Mouse (Mus musculus) heart, adult 2 months (tissue): ENCODE measurements at regions not wholly inside any gene's neighbourhood (a gene's known extent, or its start where the extent isn't known, plus 50 kb on each side); places are given as distances from the start of the nearest gene placed in this dataset.

Experiments used
- DNase-seq, 2 experiments: peaks; one replicate each; pipeline ENCODE4 v3.0.0; 2021
- H3K27ac ChIP-seq: fragments of 200-600 bp; 2 replicates; pipeline ENCODE4 v1.8.1; 2022
- H3K27me3 ChIP-seq: fragments of 200-500 bp; 2 replicates; pipeline ENCODE4 v1.6.1; 2012; ENCODE audit warnings: mild to moderate bottlenecking, low read length, inconsistent platforms, mixed read lengths; ENCODE audit not compliant: control insufficient read depth, insufficient read depth
- H3K36me3 ChIP-seq: fragments of 200-500 bp; 2 replicates; pipeline ENCODE4 v1.6.1; 2012; ENCODE audit warnings: low read length, inconsistent platforms; ENCODE audit not compliant: control insufficient read depth, insufficient read depth
- H3K4me1 ChIP-seq: fragments of 200-500 bp; 2 replicates; pipeline ENCODE4 v1.6.1; 2011; ENCODE audit warnings: low read length; ENCODE audit not compliant: control insufficient read depth, insufficient read depth
- H3K4me3 ChIP-seq: fragments of 200-600 bp; 2 replicates; pipeline ENCODE4 v1.8.1; 2022
- H3K79me2 ChIP-seq: fragments of 200-500 bp; replicated peaks from 2 replicates; pipeline ENCODE4 v1.6.1; 2012; ENCODE audit warnings: mild to moderate bottlenecking, inconsistent platforms, low read length, moderate library complexity, mixed read lengths; ENCODE audit not compliant: control insufficient read depth, insufficient read depth
- H3K9ac ChIP-seq: fragments of 200-500 bp; 2 replicates; pipeline ENCODE4 v1.6.1; 2012; ENCODE audit warnings: low read depth, mild to moderate bottlenecking, control low read depth, inconsistent platforms, low read length, mixed read lengths
- CTCF ChIP-seq: fragments of 200-600 bp; IDR thresholded peaks from 2 replicates; pipeline ENCODE4 v1.8.1; 2022; ENCODE audit warnings: antibody characterized with exemption, mild to moderate bottlenecking, moderate library complexity
- EP300 ChIP-seq: fragments of 200-500 bp; IDR thresholded peaks from 2 replicates; pipeline ENCODE4 v1.6.1; 2011; ENCODE audit warnings: low read depth, low read length, control low read depth; ENCODE audit not compliant: insufficient read depth
- POLR2A ChIP-seq: fragments of 200-500 bp; IDR thresholded peaks from 2 replicates; pipeline ENCODE4 v1.6.1; 2011; ENCODE audit warnings: mild to moderate bottlenecking, low read depth, low read length, control low read depth; ENCODE audit not compliant: insufficient read depth
- WGBS: fragments of 180-500 bp; shearing (Covaris S2); methylation state at CpG from one replicate; pipeline ENCODE4 v1.1.7; 2018; 5-methylcytosine and 5-hydroxymethylcytosine counted together
- intact Hi-C: fragments of 180-260 bp; cut with DNase I; formaldehyde crosslinking; loops from one replicate; pipeline ENCODE4 v1.15.1; 2025

- H3K4me3 ChIP-seq: no peak overlapping the region
- no peak for DNase-seq
- H3K9ac ChIP-seq: no peak overlapping the region
- TF ChIP-seq POLR2A: no peak
- no peak for TF ChIP-seq CTCF
- TF ChIP-seq EP300: no peak
- H3K4me1 ChIP-seq: no peaks in the 10 kb centered on the region
- WGBS: 47% methylated on average over 15 of the region's 15 CpGs
- intact Hi-C loops: no loop called here
- H3K27me3 ChIP-seq: no peaks in the 10 kb centered on the region
- H3K27ac ChIP-seq: no peak overlapping the region
- no peaks in the 10 kb centered on the region for H3K36me3 ChIP-seq
- no peaks in the 10 kb centered on the region for H3K79me2 ChIP-seq
These were observed 61.6 kb upstream of the 4932438H23Rik start for GRCm38 (mm10) chr16:91156506-91156905.

DNA sequence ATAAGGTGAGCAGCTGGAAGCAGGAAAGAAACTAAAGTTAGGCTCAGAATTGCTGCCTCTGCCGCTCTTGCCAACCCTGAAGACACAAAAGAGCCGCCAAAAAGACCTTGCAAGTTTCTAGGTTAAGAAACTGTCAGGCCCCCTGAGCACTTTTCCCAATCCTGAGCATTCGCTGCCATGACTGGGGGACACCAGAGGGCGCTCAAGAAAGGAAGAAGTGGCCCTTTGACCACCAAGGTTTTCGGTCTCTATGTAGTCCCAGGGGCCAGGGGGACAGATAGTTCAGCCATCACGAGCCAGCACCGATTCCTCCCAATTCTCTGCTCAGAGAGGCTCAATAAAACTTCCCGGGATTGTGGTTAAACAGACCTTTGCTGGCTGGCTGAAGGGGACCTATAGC, 64.6 kb upstream of the Olig2 start:
- Histone ChIP-seq H3K79me2 (no peaks in the 10 kb centered on the region), H3K27me3 (no peaks in the 10 kb centered on the region), H3K9ac (no peak overlapping the region), H3K27ac (no peak overlapping the region), H3K4me3 (no peak overlapping the region), H3K36me3 (no peaks in the 10 kb centered on the region), H3K4me1 (no peaks in the 10 kb centered on the region)
- WGBS: 14% methylated on average over 8 of the region's 8 CpGs
- TF ChIP-seq CTCF (peak; percentile 65), EP300 (no peak)
- DNase-seq: peak in 1 of 2 experiments; percentile 40
- intact Hi-C loops: loop anchor here (1.0 kb wide), 2 partner anchors 154 to 192 kb away; no protein-coding TSS in a partner anchor

- 72% methylated on average over 6 of the region's 6 CpGs for WGBS
- no peaks in the 10 kb centered on the region for H3K36me3 ChIP-seq
- H3K27ac ChIP-seq: no peak overlapping the region
- H3K27me3 ChIP-seq: no peaks in the 10 kb centered on the region
- intact Hi-C loops: no loop called here
- H3K9ac ChIP-seq: no peak overlapping the region
- H3K4me1 ChIP-seq: no peaks in the 10 kb centered on the region
- no peak for DNase-seq
- no peak for TF ChIP-seq POLR2A
- no peak for TF ChIP-seq EP300
- no peak for TF ChIP-seq CTCF
- no peaks in the 10 kb centered on the region for H3K79me2 ChIP-seq
- H3K4me3 ChIP-seq: no peak overlapping the region
These were observed 63.6 kb upstream of the Olig2 start for GRCm38 (mm10) chr16:91161616-91162015.

- no peaks in the 10 kb centered on the region for H3K36me3 ChIP-seq
- intact Hi-C loops: no loop called here
- no peak for TF ChIP-seq POLR2A
- no peak overlapping the region for H3K27ac ChIP-seq
- H3K79me2 ChIP-seq: no peaks in the 10 kb centered on the region
- WGBS: 82% methylated on average over 6 of the region's 6 CpGs
- DNase-seq: no peak
- H3K9ac ChIP-seq: no peak overlapping the region
- H3K27me3 ChIP-seq: no peaks in the 10 kb centered on the region
- no peak overlapping the region for H3K4me3 ChIP-seq
- no peaks in the 10 kb centered on the region for H3K4me1 ChIP-seq
These were observed 62.9 kb upstream of the Olig2 start for GRCm38 (mm10) chr16:91162381-91162780.

DNA sequence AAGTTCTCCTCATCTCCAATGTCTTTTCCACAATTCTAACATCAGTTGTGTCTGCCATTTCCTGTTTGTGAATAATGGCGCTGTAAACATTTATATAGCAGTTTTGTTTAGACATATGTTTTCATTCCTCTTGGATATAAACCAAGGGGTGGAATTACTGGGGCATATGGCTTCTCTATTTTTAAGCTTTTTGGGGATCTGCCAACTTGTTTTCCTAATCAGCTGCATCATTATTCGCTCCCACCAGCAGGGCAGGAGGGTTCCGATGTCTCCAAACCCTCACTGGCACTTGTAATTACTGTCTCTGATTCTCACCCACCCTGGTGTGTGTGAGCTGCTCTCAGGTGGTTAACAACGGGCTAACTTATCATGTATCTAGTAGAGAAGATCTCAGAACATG, 59.4 kb upstream of the Olig2 start:
- no peaks in the 10 kb centered on the region for H3K36me3 ChIP-seq
- WGBS: 69% methylated on average over 4 of the region's 4 CpGs
- TF ChIP-seq EP300 (no peak), CTCF (no peak), POLR2A (no peak)
- no peak overlapping the region for H3K9ac ChIP-seq
- no peaks in the 10 kb centered on the region for H3K79me2 ChIP-seq
- H3K4me3 ChIP-seq: no peak overlapping the region
- H3K27ac ChIP-seq: no peak overlapping the region
- H3K27me3 ChIP-seq: no peaks in the 10 kb centered on the region
- intact Hi-C loops: loop anchor here (5.0 kb wide), 1 partner anchor 84 kb away; no protein-coding TSS in a partner anchor
- DNase-seq: no peak
- no peaks in the 10 kb centered on the region for H3K4me1 ChIP-seq

DNA sequence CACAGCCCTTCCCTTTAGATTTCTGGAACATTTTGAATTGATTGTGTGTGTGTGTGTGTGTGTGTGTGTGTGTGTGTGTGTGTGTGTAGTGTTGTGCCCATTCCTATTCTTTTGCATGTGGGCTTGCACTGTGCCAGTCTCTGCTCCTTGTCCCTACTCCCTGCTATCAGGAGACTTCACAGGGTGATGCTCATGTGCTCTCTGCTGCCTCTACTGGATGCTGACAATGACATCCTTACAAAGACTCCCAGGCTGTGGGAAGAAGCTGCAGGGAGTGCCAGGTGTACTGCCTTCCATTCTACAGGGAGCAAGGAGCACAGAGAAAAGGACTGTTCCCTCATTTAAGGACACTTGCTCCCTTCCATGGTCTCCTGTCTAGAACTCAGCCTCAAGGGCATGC, 58.4 kb upstream of the Olig2 start:
- TF ChIP-seq CTCF: peak; percentile 57
- no peak for TF ChIP-seq POLR2A
- no peak for TF ChIP-seq EP300
- no peak for DNase-seq
- Histone ChIP-seq H3K36me3 (no peaks in the 10 kb centered on the region), H3K4me3 (no peak overlapping the region), H3K27ac (no peak overlapping the region), H3K27me3 (no peaks in the 10 kb centered on the region), H3K79me2 (no peaks in the 10 kb centered on the region), H3K4me1 (no peaks in the 10 kb centered on the region), H3K9ac (no peak overlapping the region)
- intact Hi-C loops: loop anchor here (5.0 kb wide), 1 partner anchor 85 kb away; no protein-coding TSS in a partner anchor

DNA sequence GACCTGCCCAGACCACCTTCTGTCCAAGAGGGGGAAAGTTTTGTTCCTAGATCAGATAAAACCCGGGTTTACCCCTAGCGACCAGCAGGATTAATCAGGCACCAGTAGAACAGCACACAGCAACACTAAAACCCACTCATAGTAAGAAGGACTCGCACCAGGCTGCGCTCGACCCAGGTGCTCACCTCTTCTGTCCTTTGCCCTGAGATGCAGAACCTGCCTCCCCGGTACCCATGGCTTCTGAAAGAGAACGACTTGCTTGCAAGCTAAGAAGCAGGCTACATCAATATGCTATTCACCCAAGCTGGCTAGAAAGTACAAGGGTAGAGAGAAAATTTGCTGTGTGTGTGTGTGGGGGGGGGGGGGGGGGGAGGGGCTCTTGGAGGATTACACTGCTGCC, 56.9 kb upstream of the Olig2 start:
- no peaks in the 10 kb centered on the region for H3K4me1 ChIP-seq
- WGBS: 65% methylated on average over 7 of the region's 7 CpGs
- intact Hi-C loops: loop anchor here (5.0 kb wide), 1 partner anchor 86 kb away; no protein-coding TSS in a partner anchor
- H3K9ac ChIP-seq: no peak overlapping the region
- no peaks in the 10 kb centered on the region for H3K27me3 ChIP-seq
- no peak for DNase-seq
- TF ChIP-seq EP300 (no peak), CTCF (no peak), POLR2A (no peak)
- no peaks in the 10 kb centered on the region for H3K36me3 ChIP-seq
- H3K79me2 ChIP-seq: no peaks in the 10 kb centered on the region
- no peak overlapping the region for H3K4me3 ChIP-seq
- no peak overlapping the region for H3K27ac ChIP-seq
